Mouse (Mus musculus) right cerebral cortex, postnatal 4 days (tissue): ENCODE measurements around the gene Nfia.

Experiments
- DNase-seq: peaks from one replicate; pipeline ENCODE4 v3.0.0-alpha.2; 2022

Gene Nfia

GRCm38 (mm10) chr4:98109064-98109463, 336.5 kb downstream of the Nfia start:
- DNase-seq: peak; percentile 55

- no peak for DNase-seq
These were observed 337.4 kb downstream of the Nfia start for GRCm38 (mm10) chr4:98109911-98110310.

- DNase-seq: no peak
These were observed 340.9 kb downstream of the Nfia start for GRCm38 (mm10) chr4:98113289-98114024.

GRCm38 (mm10) chr4:98114966-98115365, 342.4 kb downstream of the Nfia start:
- DNase-seq: no peak

GRCm38 (mm10) chr4:98115401-98115800, 342.9 kb downstream of the Nfia start:
- DNase-seq: no peak

- no peak for DNase-seq
These were observed 343.5 kb downstream of the Nfia start for GRCm38 (mm10) chr4:98116046-98116445.

- DNase-seq: no peak
These were observed 345.6 kb downstream of the Nfia start for GRCm38 (mm10) chr4:98118126-98118525.

- no peak for DNase-seq
These were observed 346.5 kb downstream of the Nfia start for GRCm38 (mm10) chr4:98118761-98119675.

- DNase-seq: no peak
These were observed 347.5 kb downstream of the Nfia start for GRCm38 (mm10) chr4:98119949-98120531.

- no peak for DNase-seq
These were observed 348.3 kb downstream of the Nfia start for GRCm38 (mm10) chr4:98120706-98121340.

GRCm38 (mm10) chr4:98126003-98126677, 353.6 kb downstream of the Nfia start:
- DNase-seq: no peak

GRCm38 (mm10) chr4:98130798-98131197, 358.3 kb downstream of the Nfia start:
- DNase-seq: no peak

- DNase-seq: no peak
These were observed 361.5 kb downstream of the Nfia start for GRCm38 (mm10) chr4:98134027-98134426.

- no peak for DNase-seq
These were observed 363.5 kb downstream of the Nfia start for GRCm38 (mm10) chr4:98136072-98136471.

- no peak for DNase-seq
These were observed 370.4 kb downstream of the Nfia start for GRCm38 (mm10) chr4:98142879-98143436.

- no peak for DNase-seq
These were observed 378.0 kb downstream of the Nfia start for GRCm38 (mm10) chr4:98150576-98150975.

- no peak for DNase-seq
These were observed 385.4 kb downstream of the Nfia start for GRCm38 (mm10) chr4:98157921-98158320.

GRCm38 (mm10) chr4:98166379-98166778, 393.8 kb downstream of the Nfia start:
- DNase-seq: no peak
